ENCODE assay signal across 18 mouse cellular contexts in the genomic region with DNA sequence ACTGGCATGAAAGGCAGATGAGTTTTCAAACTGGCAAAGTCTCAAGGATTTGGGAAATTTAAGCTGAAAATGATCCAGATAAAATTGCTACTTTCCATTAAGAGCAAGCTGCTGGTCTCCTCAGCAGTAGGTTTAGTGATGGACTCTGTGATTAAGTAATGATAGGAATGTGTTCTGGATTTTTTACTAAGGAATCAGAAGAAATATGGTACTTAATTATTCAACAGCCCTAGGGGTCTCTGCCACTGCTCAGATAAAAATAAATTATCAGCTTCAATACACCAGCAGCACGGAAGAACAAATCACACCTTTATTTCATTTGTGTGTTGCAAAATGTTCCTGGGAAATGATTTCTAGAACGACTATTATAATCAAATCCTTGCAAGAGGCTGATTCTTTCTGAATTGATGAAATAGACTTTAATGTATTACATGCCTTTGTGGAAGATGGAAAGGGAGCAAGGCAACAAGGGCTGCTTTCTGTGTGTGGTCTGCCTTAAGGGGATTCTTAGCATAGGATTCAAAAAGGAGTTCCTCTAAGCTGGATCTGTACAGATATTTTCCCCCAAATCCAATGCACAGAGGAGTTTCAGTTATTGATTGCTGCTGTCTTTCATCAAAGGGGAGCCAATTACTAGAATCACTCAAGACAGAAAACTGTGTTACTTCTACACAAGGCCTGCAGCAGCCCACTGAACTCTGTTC.
"Had no signal": no experiment of that assay in that cellular context is flagged by ENCODE, and none has a peak within 500 bp of the region (broad histone marks: within the 10 kb centered on the region; RNA-seq: fewer than 3 reads in every experiment).

No protein-coding gene starts in this region.

- H3K9ac ChIP-seq: kidney, embryonic 15.5 days; limb, embryonic 12.5 days; liver, embryonic 13.5 days; liver, postnatal 0 days; lung, embryonic 15.5 days; neural tube, embryonic 13.5 days had no signal

- H3K4me2 ChIP-seq: kidney, embryonic 15.5 days; limb, embryonic 12.5 days; liver, embryonic 13.5 days; lung, embryonic 15.5 days; neural tube, embryonic 13.5 days had no signal

- DNase-seq: kidney, adult 2 months; kidney, postnatal 14 days; liver; liver, embryonic 13.5 days; liver, postnatal 0 days; lung, postnatal 14 days; right cerebral cortex, postnatal 25 days; thymus, adult 18-20 months; thymus, postnatal 14 days had no signal

- H3K36me3 ChIP-seq: kidney, embryonic 15.5 days; limb, embryonic 12.5 days; liver, embryonic 13.5 days; lung, embryonic 15.5 days; neural tube, embryonic 13.5 days had no signal

- H3K27ac ChIP-seq: kidney, embryonic 15.5 days; left cerebral cortex, adult 2 months; limb, embryonic 12.5 days; liver, embryonic 13.5 days; lung, embryonic 15.5 days; macrophage; neural tube, embryonic 13.5 days; stomach, postnatal 0 days had no signal

- H3K4me3 ChIP-seq: kidney, embryonic 15.5 days; left cerebral cortex, adult 2 months; limb, embryonic 12.5 days; liver, embryonic 13.5 days; lung, embryonic 15.5 days; megakaryocyte, embryonic 14.5 days; neural tube, embryonic 13.5 days had no signal

- ATAC-seq: intestine, embryonic 16.5 days; liver, postnatal 0 days had no signal

- H3K27me3 ChIP-seq: kidney, embryonic 15.5 days; limb, embryonic 12.5 days; liver, embryonic 13.5 days; lung, embryonic 15.5 days; megakaryocyte, embryonic 14.5 days; neural tube, embryonic 13.5 days had no signal

- H3K9me3 ChIP-seq: kidney, embryonic 15.5 days; limb, embryonic 12.5 days; liver, embryonic 13.5 days; lung, embryonic 15.5 days; megakaryocyte, embryonic 14.5 days; neural tube, embryonic 13.5 days had no signal

- H3K4me1 ChIP-seq: kidney, embryonic 15.5 days; limb, embryonic 12.5 days; liver, embryonic 13.5 days; lung, embryonic 15.5 days; megakaryocyte, embryonic 14.5 days; neural tube, embryonic 13.5 days had no signal
